Mouse (Mus musculus) E14TG2a.4 (cell line): Measurements from ENCODE around the gene Fam216a.

Source experiments
- H3K27me3 ChIP-seq: 2 replicates; pipeline ENCODE4 v1.6.1; 2014; ENCODE audit warnings: low read length, control low read depth; ENCODE audit not compliant: insufficient read depth
- H3K36me3 ChIP-seq: 2 replicates; pipeline ENCODE4 v1.6.1; 2014; ENCODE audit warnings: low read length, control low read depth; ENCODE audit not compliant: insufficient read depth
- H3K4me1 ChIP-seq: replicated peaks from 2 replicates; pipeline ENCODE4 v1.6.1; 2014; ENCODE audit warnings: low read depth, low read length, control low read depth
- H3K4me3 ChIP-seq: replicated peaks from 2 replicates; pipeline ENCODE4 v1.5.1; 2014; ENCODE audit warnings: mild to moderate bottlenecking, low read length
- H3K9me3 ChIP-seq: 2 replicates; pipeline ENCODE4 v1.6.1; 2014; ENCODE audit warnings: low read length, control low read depth
- CTCF ChIP-seq: conservative IDR thresholded peaks from 2 replicates; pipeline ENCODE4 v1.5.1; 2014; ENCODE audit warnings: low read length
- NANOG ChIP-seq: IDR thresholded peaks from 2 replicates; pipeline ENCODE4 v1.6.1; 2014; ENCODE audit warnings: borderline replicate concordance, low read length, mixed read lengths
- POU5F1 ChIP-seq: IDR thresholded peaks from 2 replicates; pipeline ENCODE4 v1.6.1; 2014; ENCODE audit warnings: low read length, borderline replicate concordance

Gene Fam216a

GRCm38 (mm10) chr5:122377101-122377833 is 5.1 kb upstream of the Fam216a start:
- TF ChIP-seq CTCF (no peak), NANOG (no peak), POU5F1 (no peak)
- no peaks in the 10 kb centered on the region for H3K9me3 ChIP-seq
- peaks cover 61% of the 10 kb centered on the region for H3K4me1 ChIP-seq
- no peaks in the 10 kb centered on the region for H3K27me3 ChIP-seq
- peaks cover 78% of the 10 kb centered on the region for H3K36me3 ChIP-seq
- no peak overlapping the region for H3K4me3 ChIP-seq

GRCm38 (mm10) chr5:122372878-122373277 is 714 bp upstream of the Fam216a start:
- Histone ChIP-seq H3K9me3 (no peaks in the 10 kb centered on the region), H3K4me3 (peak overlapping the region; percentile 97), H3K4me1 (peaks cover 36% of the 10 kb centered on the region), H3K36me3 (peaks cover 60% of the 10 kb centered on the region), H3K27me3 (no peaks in the 10 kb centered on the region)
- TF ChIP-seq POU5F1 (no peak), CTCF (no peak), NANOG (no peak)

- TF ChIP-seq CTCF (no peak), POU5F1 (no peak), NANOG (no peak)
- Histone ChIP-seq H3K4me3 (peak within 1 kb of the TSS; percentile 97), H3K36me3 (peaks cover 66% of the 10 kb centered on the region), H3K4me1 (peaks cover 26% of the 10 kb centered on the region), H3K9me3 (no peaks in the 10 kb centered on the region), H3K27me3 (no peaks in the 10 kb centered on the region)
Observed at GRCm38 (mm10) chr5:122371591-122372191, 473 bp downstream of the Fam216a start, which contains the start of gene Gpn3. Gpn3 (plus strand) TSS chr5:122371876.

DNA sequence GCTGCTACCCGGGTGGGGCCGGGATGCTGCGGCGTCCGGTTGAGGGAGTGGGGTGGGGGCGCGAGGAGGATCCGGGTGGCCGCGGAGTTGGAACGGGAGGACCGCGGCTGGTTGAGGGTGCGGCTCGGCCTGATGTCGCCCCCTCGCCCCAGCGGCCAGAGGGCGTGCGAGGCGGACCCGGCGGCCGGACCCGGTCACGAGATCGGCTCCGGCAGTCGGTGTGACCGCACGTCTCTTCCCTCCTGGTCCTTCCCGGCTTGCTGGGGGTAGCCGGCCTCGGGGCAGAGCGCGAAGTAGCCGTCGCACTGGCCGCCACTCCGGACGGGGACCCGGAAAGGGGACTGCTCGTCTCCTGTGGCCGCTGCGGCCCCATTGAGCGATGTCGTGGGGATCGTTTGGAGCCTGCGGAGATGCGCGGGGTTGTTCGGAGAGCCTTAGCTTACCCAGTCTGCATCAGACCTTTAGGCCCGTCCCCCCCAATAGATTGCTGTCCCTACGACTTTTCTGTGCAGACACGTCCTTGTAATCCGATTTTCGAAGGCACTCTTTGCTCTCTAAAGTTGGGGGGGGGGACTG is 17.6 kb downstream of the Fam216a start:
- peaks cover 25% of the 10 kb centered on the region for H3K4me1 ChIP-seq
- H3K27me3 ChIP-seq = no peaks in the 10 kb centered on the region
- H3K4me3 ChIP-seq = peak overlapping the region; percentile 99
- no peak for TF ChIP-seq POU5F1
- no peak for TF ChIP-seq CTCF
- TF ChIP-seq NANOG = no peak
- H3K36me3 ChIP-seq = peaks cover 36% of the 10 kb centered on the region
- no peaks in the 10 kb centered on the region for H3K9me3 ChIP-seq

GRCm38 (mm10) chr5:122353807-122354491 is 18.2 kb downstream of the Fam216a start, which contains the start of the genes Rad9b and Vps29:
Rad9b (minus strand) TSS chr5:122354233.
Vps29 (plus strand) TSS chr5:122354369.
- Histone ChIP-seq H3K27me3 (no peaks in the 10 kb centered on the region), H3K36me3 (peaks cover 36% of the 10 kb centered on the region), H3K4me1 (peaks cover 28% of the 10 kb centered on the region), H3K4me3 (peak within 1 kb of the TSS; percentile 99), H3K9me3 (no peaks in the 10 kb centered on the region)
- TF ChIP-seq NANOG = no peak
- TF ChIP-seq POU5F1 = no peak
- no peak for TF ChIP-seq CTCF

GRCm38 (mm10) chr5:122345777-122346176 is 26.4 kb downstream of the Fam216a start:
- H3K9me3 ChIP-seq = no peaks in the 10 kb centered on the region
- H3K36me3 ChIP-seq = peaks cover 35% of the 10 kb centered on the region
- H3K4me3 ChIP-seq = no peak overlapping the region
- TF ChIP-seq POU5F1 = no peak
- 0 out of 2 replicates have a peak, but pooled peaks have one; percentile 7 for TF ChIP-seq CTCF
- TF ChIP-seq NANOG = no peak
- H3K4me1 ChIP-seq = peaks cover 27% of the 10 kb centered on the region
- H3K27me3 ChIP-seq = no peaks in the 10 kb centered on the region

- Histone ChIP-seq H3K27me3 (no peaks in the 10 kb centered on the region), H3K4me3 (no peak overlapping the region), H3K36me3 (peaks cover 42% of the 10 kb centered on the region), H3K9me3 (no peaks in the 10 kb centered on the region), H3K4me1 (peaks cover 20% of the 10 kb centered on the region)
- TF ChIP-seq CTCF (peak; percentile 78), POU5F1 (no peak), NANOG (no peak)
Observed at GRCm38 (mm10) chr5:122344260-122344659, 27.9 kb downstream of the Fam216a start.

DNA sequence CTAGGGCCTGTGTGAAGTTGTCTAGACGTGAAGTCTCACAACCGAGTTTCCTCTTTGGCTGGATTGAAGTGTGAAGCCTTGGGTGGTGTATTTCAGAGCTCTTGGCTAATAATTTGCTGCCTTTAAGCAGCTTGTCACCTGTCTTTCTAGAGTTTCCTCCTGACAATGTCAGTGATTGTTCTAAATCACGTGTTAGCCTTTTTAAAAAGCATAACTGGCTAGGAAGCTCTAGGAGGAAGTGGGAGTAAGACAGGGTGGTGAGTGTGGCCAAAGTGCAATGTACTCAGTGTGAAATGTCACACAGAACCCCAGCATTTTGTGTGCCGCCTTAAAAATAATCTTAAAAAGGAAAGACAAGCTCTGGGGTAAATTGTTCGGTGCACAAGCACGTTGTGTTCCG is 28.4 kb downstream of the Fam216a start:
- Histone ChIP-seq H3K36me3 (peaks cover 46% of the 10 kb centered on the region), H3K4me1 (peaks cover 20% of the 10 kb centered on the region), H3K4me3 (no peak overlapping the region), H3K27me3 (no peaks in the 10 kb centered on the region), H3K9me3 (no peaks in the 10 kb centered on the region)
- TF ChIP-seq POU5F1 = no peak
- TF ChIP-seq NANOG = no peak
- TF ChIP-seq CTCF = no peak
